Mouse (Mus musculus) limb, embryonic 12.5 days (tissue): ENCODE results near the gene Sh3bp4. TPM values are rescaled to one million over a fixed set of nuclear protein-coding genes. Genes with fewer than 3 reads are reported as not detected.

ENCODE experiments used
- ATAC-seq: fragments of 200-750 bp; cut with Nextera tagmentation; 2 replicates; pipeline ENCODE4 v1.8.0; 2017; ENCODE audit warnings: low read depth, moderate TSS enrichment; ENCODE audit not compliant: insufficient number of reproducible peaks, insufficient read depth, low FRiP score, low TSS enrichment
- H3K27ac ChIP-seq: fragments of 300-500 bp; sonication (generic); 2 replicates; pipeline ENCODE4 v1.5.1; 2016; ENCODE audit warnings: mild to moderate bottlenecking, moderate library complexity
- H3K27me3 ChIP-seq: fragments of 300-500 bp; sonication (generic); 2 replicates; pipeline ENCODE4 v1.6.1; 2016; ENCODE audit warnings: mild to moderate bottlenecking, moderate library complexity
- H3K36me3 ChIP-seq: fragments of 300-500 bp; sonication (generic); 2 replicates; pipeline ENCODE4 v1.6.1; 2016; ENCODE audit warnings: mild to moderate bottlenecking, moderate library complexity
- H3K4me1 ChIP-seq: fragments of 300-500 bp; sonication (generic); replicated peaks from 2 replicates; pipeline ENCODE4 v1.6.1; 2016
- H3K4me2 ChIP-seq: fragments of 300-500 bp; sonication (generic); 2 replicates; pipeline ENCODE4 v1.6.1; 2016; ENCODE audit warnings: mild to moderate bottlenecking, moderate library complexity
- H3K4me3 ChIP-seq: fragments of 300-500 bp; sonication (generic); replicated peaks from 2 replicates; pipeline ENCODE4 v1.5.1; 2016; ENCODE audit warnings: mild to moderate bottlenecking
- H3K9ac ChIP-seq: fragments of 300-500 bp; sonication (generic); replicated peaks from 2 replicates; pipeline ENCODE4 v1.6.1; 2016; ENCODE audit warnings: mild to moderate bottlenecking, moderate library complexity
- H3K9me3 ChIP-seq: fragments of 300-500 bp; sonication (generic); 2 replicates; pipeline ENCODE4 v1.6.1; 2016; ENCODE audit warnings: mild to moderate bottlenecking, moderate library complexity
- WGBS: fragments of 180-500 bp; shearing (Covaris S2); methylation state at CpG from one replicate; pipeline ENCODE4 v1.1.7; 2016; 5-methylcytosine and 5-hydroxymethylcytosine counted together
- polyA plus RNA-seq: library from polyadenylated mRNA; unstranded; fragments of >200 nt; fragmentation: Nextera tagmentation; extraction: Ambion mirVana; gene quantifications from 2 replicates; pipeline ENCODE4 v1.2.1, GENCODE M21; 2016

The Sh3bp4 gene
- polyA plus RNA-seq, 1 experiment from 2014 or later: 22.3 TPM

DNA sequence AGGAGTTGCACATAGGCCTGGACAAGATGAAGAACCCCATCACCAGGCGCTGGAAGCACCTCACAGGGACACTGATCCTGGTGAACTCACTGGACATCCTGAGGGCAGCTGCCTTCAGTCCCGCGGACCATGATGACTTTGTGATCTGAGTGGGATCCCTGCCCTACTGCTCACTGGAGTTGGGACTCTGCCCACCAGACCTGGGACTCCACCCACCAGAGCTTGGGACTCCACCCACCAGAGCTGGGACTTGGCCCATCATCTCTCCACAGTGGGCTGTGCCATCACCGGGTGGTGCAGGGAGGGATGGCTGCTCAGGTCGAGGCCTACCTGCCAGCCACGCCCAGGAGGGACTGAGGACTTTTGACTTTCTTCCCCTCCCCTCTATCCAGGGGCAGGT is 83.0 kb downstream of the Sh3bp4 start:
- Histone ChIP-seq H3K4me2 (no peak overlapping the region), H3K4me1 (no peaks in the 10 kb centered on the region), H3K27ac (no peak overlapping the region), H3K9ac (no peak overlapping the region), H3K9me3 (no peaks in the 10 kb centered on the region), H3K4me3 (no peak overlapping the region), H3K36me3 (peaks cover 43% of the 10 kb centered on the region), H3K27me3 (no peaks in the 10 kb centered on the region)
- ATAC-seq: no peak
- WGBS: 83% methylated on average over 6 of the region's 6 CpGs

DNA sequence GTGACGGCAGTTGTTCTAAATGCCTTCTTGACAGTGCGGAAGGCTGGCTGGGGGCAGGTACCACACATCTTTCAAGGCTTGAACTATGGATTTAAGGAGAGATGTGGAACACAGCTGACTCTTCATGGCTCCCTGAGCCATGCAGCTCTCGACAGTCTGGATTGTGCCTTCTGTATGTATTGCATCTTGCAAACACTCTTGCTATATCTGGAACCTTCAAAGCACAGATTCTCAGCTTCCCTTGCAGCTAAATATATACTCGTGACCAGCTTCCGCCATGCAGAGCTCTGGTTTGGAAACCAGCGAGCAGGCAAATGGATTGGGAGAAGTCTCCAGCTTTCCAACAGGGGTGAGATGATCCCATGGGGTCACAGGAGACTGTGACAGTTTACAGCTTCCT is 93.3 kb downstream of the Sh3bp4 start:
- peaks cover 4% of the 10 kb centered on the region; the same call in 1 of the 2 replicates for H3K9me3 ChIP-seq
- no peak overlapping the region for H3K27ac ChIP-seq
- WGBS: 92% methylated on average over 6 of the region's 6 CpGs
- no peak overlapping the region for H3K9ac ChIP-seq
- H3K36me3 ChIP-seq: no peaks in the 10 kb centered on the region
- H3K4me2 ChIP-seq: no peak overlapping the region
- no peak for ATAC-seq
- peaks cover 25% of the 10 kb centered on the region for H3K4me1 ChIP-seq
- no peak overlapping the region for H3K4me3 ChIP-seq
- H3K27me3 ChIP-seq: no peaks in the 10 kb centered on the region

GRCm38 (mm10) chr1:89164281-89164680 is 94.1 kb downstream of the Sh3bp4 start:
- no peak overlapping the region for H3K27ac ChIP-seq
- no peak overlapping the region for H3K4me3 ChIP-seq
- no peaks in the 10 kb centered on the region for H3K27me3 ChIP-seq
- no peak overlapping the region for H3K9ac ChIP-seq
- no peaks in the 10 kb centered on the region for H3K36me3 ChIP-seq
- ATAC-seq: no peak
- 75% methylated on average over 5 of the region's 5 CpGs for WGBS
- H3K4me2 ChIP-seq: no peak overlapping the region
- H3K4me1 ChIP-seq: peaks cover 25% of the 10 kb centered on the region
- peaks cover 4% of the 10 kb centered on the region; the same call in 1 of the 2 replicates for H3K9me3 ChIP-seq

DNA sequence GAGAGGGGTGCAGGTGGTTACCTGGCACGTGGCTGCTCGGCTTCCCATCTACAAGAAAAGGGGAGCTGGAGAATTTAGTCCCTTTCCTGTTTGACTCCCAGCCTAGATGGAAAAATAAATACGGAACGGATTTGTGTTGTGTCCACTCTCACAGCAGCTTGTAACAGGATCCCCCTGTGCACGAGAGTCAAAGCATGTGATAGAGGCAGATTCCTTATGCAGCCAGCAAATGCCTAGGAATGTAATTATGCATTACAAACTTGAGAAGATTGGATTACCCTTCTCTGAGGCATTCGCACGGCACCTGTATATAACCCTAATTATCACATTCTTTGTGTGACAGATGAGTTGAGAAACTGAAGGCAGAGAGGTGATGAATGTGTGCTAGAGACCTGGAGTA is 94.5 kb downstream of the Sh3bp4 start:
- 25% methylated on average over 7 of the region's 7 CpGs for WGBS
- H3K4me1 ChIP-seq: peaks cover 25% of the 10 kb centered on the region
- no peak overlapping the region for H3K9ac ChIP-seq
- H3K27me3 ChIP-seq: no peaks in the 10 kb centered on the region
- H3K4me3 ChIP-seq: no peak overlapping the region
- H3K27ac ChIP-seq: no peak overlapping the region
- H3K9me3 ChIP-seq: peaks cover 4% of the 10 kb centered on the region; the same call in 1 of the 2 replicates
- H3K4me2 ChIP-seq: no peak overlapping the region
- no peak for ATAC-seq
- no peaks in the 10 kb centered on the region for H3K36me3 ChIP-seq

DNA sequence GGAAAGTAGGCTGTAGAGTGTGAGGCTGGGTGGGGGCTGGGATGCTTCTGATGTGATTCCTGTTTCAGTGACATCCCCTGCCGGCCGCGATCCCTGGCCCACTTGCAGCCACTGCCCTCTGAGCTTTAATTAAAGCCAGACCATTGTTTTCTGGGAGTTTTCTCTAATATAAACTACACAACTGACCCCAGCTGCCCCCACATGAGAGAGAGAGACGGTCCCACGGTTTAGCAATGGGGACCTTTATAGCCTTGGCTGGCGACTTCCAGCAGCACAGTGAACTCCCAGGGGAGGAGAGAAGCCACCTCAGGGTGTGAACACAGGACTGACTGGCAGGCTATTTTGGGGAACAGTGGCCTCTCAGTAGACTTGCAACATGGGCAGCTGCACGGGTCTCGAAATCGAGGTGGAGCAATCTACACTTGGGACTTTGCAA is 96.6 kb downstream of the Sh3bp4 start:
- no peak overlapping the region for H3K4me2 ChIP-seq
- peaks cover 4% of the 10 kb centered on the region; the same call in 1 of the 2 replicates for H3K9me3 ChIP-seq
- no peaks in the 10 kb centered on the region for H3K27me3 ChIP-seq
- H3K27ac ChIP-seq: no peak overlapping the region
- no peak for ATAC-seq
- no peak overlapping the region for H3K9ac ChIP-seq
- 22% methylated on average over 9 of the region's 9 CpGs for WGBS
- no peak overlapping the region for H3K4me3 ChIP-seq
- no peaks in the 10 kb centered on the region for H3K36me3 ChIP-seq
- H3K4me1 ChIP-seq: peaks cover 25% of the 10 kb centered on the region

DNA sequence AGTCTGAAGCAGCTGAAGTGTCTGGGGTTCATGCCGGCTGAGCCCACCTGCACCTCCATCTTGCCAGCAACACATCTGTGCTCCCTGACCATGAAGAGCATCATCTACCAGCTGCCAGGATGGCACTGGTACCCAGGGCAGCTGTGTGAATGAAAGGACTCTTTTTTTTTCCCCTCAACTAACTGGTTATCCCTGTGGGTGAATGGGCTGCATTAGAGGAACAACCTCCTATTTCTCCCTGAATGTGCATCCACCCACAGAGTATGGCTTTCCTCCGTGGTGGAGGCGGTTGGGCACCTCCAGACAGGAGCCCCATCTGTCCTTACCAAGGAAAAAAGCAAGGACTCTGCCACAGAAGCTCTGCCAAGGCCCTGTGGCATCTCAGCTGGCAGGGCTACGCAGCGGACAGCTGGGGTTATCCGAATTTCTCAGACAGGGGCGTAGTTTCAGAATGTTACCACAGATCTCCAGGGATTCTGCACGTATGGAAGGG is 101.1 kb downstream of the Sh3bp4 start:
- H3K4me1 ChIP-seq: peaks cover 10% of the 10 kb centered on the region
- no peaks in the 10 kb centered on the region for H3K36me3 ChIP-seq
- 0 out of 2 replicates have a peak, but pooled peaks cover 2% of the 10 kb centered on the region for H3K9me3 ChIP-seq
- 85% methylated on average over 8 of the region's 8 CpGs for WGBS
- H3K4me3 ChIP-seq: no peak overlapping the region
- no peak overlapping the region for H3K4me2 ChIP-seq
- H3K27me3 ChIP-seq: no peaks in the 10 kb centered on the region
- ATAC-seq: no peak
- H3K27ac ChIP-seq: no peak overlapping the region
- H3K9ac ChIP-seq: no peak overlapping the region

- H3K4me3 ChIP-seq: no peak overlapping the region
- no peaks in the 10 kb centered on the region for H3K4me1 ChIP-seq
- 66% methylated on average over 7 of the region's 7 CpGs for WGBS
- no peak overlapping the region for H3K4me2 ChIP-seq
- H3K36me3 ChIP-seq: no peaks in the 10 kb centered on the region
- H3K9ac ChIP-seq: no peak overlapping the region
- H3K9me3 ChIP-seq: 0 out of 2 replicates have a peak, but pooled peaks cover 6% of the 10 kb centered on the region
- no peak for ATAC-seq
- no peak overlapping the region for H3K27ac ChIP-seq
- no peaks in the 10 kb centered on the region for H3K27me3 ChIP-seq
These were observed 104.4 kb downstream of the Sh3bp4 start for GRCm38 (mm10) chr1:89174621-89175020.

DNA sequence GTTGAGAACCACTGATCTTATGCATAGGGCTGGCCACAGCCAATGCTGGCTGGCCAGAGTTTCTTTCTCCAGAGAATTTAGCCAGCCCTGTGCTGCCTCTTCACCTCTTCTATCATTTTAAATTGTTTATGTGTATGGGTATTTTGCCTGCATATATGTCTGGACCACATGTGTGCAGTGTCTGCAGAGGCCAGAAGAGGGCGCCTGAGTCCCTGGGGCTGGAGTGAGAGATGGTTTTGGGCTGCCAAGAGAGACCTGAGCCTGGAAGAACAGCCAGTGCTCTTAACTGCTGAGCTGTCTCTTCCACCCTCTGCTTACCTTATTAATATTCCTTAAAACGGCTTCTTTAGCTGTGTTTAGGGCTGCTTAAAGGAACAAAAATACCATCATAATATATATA is 105.1 kb downstream of the Sh3bp4 start:
- no peak for ATAC-seq
- no peaks in the 10 kb centered on the region for H3K36me3 ChIP-seq
- 68% methylated on average over 2 of the region's 2 CpGs for whole genome bisulfite sequencing

DNA sequence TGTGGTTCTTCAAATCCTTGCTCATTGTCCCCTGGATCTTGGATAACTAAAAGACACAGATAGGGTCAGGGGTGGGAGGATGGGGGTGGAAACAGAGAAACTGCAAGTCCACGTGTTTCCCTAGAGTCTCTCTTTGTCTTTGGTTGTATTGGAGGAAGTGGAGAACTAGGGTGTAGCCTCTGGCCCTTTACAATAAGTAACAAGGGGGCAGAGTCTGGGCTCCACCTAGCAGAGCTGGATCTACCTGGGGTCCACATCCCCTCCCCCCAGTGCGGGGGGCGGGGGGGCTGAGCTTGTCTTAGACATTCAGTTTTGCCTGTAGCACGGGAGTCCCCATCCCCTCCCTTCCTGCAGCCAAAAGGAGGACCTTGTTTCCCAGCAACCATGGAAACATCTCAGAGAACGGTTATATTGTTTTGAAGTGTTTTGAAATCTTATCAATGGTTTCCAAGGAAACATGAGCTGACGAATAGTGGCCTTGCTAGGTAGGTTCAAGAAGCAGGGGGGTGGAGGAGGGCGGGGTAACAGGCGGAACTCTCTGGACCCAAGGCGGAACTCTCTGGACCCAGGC is 113.1 kb downstream of the Sh3bp4 start:
- ATAC-seq: no peak
- Histone ChIP-seq H3K27ac (no peak overlapping the region), H3K4me3 (no peak overlapping the region), H3K36me3 (no peaks in the 10 kb centered on the region), H3K9ac (no peak overlapping the region), H3K9me3 (no peaks in the 10 kb centered on the region), H3K27me3 (no peaks in the 10 kb centered on the region), H3K4me2 (no peak overlapping the region), H3K4me1 (peaks cover 5% of the 10 kb centered on the region)
- WGBS: 44% methylated on average over 9 of the region's 9 CpGs

More for the DNA sequence above, 105.1 kb downstream of the Sh3bp4 start:
- Histone ChIP-seq H3K27ac (no peak overlapping the region), H3K4me1 (no peaks in the 10 kb centered on the region), H3K9ac (no peak overlapping the region), H3K4me2 (no peak overlapping the region), H3K9me3 (0 out of 2 replicates have a peak, but pooled peaks cover 6% of the 10 kb centered on the region), H3K4me3 (no peak overlapping the region), H3K27me3 (no peaks in the 10 kb centered on the region)

DNA sequence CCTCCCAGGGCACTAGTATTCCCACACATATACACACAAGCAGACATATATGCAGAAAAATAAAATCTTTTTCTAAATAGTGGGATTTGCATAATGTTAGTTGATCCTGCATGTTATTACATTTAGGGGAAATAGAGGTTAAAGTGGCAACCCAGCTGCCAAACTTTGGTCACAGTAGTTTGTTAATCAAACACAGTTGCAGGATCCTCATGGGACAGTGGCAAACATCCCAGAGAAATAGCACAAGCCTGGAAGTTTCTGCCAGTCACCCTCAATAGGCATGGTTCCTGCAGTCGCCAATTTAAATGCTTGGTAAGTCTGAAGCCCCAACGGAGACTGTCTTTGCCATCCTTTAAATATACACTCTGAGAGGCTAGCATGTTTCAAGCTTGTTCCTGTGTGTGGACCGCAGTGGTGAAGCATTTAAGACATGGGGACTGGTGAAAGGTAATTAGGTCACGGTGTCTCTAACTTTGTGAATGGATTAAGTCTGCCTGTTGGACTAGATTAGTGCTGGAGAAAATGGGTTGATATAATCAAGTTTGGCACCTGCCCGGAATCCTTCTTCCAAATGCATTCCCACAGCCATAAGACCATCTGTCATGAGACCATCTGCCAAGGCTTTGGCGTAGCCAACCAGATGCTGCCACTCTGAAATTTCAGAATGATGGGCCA is 114.0 kb downstream of the Sh3bp4 start:
- peaks cover 5% of the 10 kb centered on the region for H3K4me1 ChIP-seq

DNA sequence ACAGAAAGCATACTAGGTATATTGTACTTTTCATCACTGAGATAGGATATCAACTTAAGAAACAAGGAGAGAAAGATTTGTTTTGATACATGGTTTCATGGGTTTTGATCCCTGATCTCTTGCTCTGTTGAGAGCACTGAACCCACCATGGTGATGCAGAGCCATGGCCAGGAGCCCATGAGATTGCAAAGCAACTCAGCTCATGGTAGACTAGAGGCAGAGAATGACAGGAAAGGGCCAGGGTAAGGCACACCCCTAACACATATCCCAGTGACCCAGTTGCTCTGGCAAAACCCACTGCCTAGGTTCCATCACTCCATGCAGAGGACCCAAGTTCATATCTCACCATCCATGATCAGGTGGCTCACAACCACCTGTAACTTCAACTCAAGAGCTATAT is 114.6 kb downstream of the Sh3bp4 start:
- Histone ChIP-seq H3K9ac (no peak overlapping the region), H3K27ac (no peak overlapping the region), H3K4me3 (no peak overlapping the region), H3K4me2 (no peak overlapping the region), H3K27me3 (no peaks in the 10 kb centered on the region), H3K36me3 (no peaks in the 10 kb centered on the region), H3K4me1 (peaks cover 5% of the 10 kb centered on the region), H3K9me3 (no peaks in the 10 kb centered on the region)
- ATAC-seq: no peak

More for the DNA sequence above, 114.0 kb downstream of the Sh3bp4 start:
- no peak overlapping the region for H3K4me2 ChIP-seq
- ATAC-seq: no peak
- 90% methylated on average over 6 of the region's 6 CpGs for WGBS
- H3K4me3 ChIP-seq: no peak overlapping the region
- H3K36me3 ChIP-seq: no peaks in the 10 kb centered on the region
- no peaks in the 10 kb centered on the region for H3K27me3 ChIP-seq
- no peak overlapping the region for H3K27ac ChIP-seq
- H3K9ac ChIP-seq: no peak overlapping the region
- no peaks in the 10 kb centered on the region for H3K9me3 ChIP-seq
